In the genomic region with DNA sequence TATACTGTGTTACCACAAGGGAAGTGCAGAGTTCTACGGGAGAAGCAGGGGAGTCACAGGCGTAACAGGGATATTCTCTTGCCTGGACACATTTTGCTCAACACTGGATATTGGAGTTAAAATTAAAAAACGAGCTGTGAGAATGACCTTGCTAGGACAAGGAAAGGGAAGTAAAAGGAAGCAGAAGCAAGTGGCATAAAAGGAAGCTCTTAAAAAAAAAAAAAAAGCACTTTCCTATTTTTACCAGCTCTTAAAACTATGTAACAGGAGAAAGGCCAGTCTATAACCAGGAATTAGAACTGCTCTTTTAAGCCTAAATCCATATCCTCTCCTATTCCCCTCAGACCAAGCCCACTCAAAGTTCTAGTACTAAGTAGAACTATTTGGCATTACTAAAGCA, we compare ENCODE assay signal across 20 mouse cellular contexts. TPM values are rescaled to one million over a fixed set of nuclear protein-coding genes. Genes with fewer than 3 reads are reported as not detected.
"Had no signal": no experiment of that assay in that cellular context is flagged by ENCODE, and none has a peak within 500 bp of the region (broad histone marks: within the 10 kb centered on the region; RNA-seq: fewer than 3 reads in every experiment).

No protein-coding gene starts in this region.

- H3K27ac ChIP-seq: limb, embryonic 12.5 days; limb, embryonic 15.5 days; liver, embryonic 14.5 days; midbrain, embryonic 10.5 days; midbrain, embryonic 13.5 days; neural tube, embryonic 13.5 days had no signal

- H3K4me3 ChIP-seq: limb, embryonic 12.5 days; limb, embryonic 15.5 days; midbrain, embryonic 10.5 days; midbrain, embryonic 13.5 days; myocyte; neural tube, embryonic 13.5 days had no signal

- DNase-seq: kidney, adult 9 months; kidney, postnatal 14 days; kidney, postnatal 4 days; left cerebral cortex, postnatal 4 days; liver, postnatal 0 days; lung, embryonic 14.5 days; retina, postnatal 1 day; thymus, adult 18-20 months; thymus, postnatal 4 days had no signal

- H3K27me3 ChIP-seq: limb, embryonic 12.5 days; limb, embryonic 15.5 days; midbrain, embryonic 13.5 days; neural tube, embryonic 13.5 days had no signal

- ATAC-seq: intestine, postnatal 0 days; liver, postnatal 0 days; lung, postnatal 0 days; midbrain, embryonic 13.5 days; midbrain, embryonic 16.5 days had no signal

RNA-seq across cellular contexts. Expression of a gene that starts 8.1 kb away (rescaled TPM):
- polyA plus RNA-seq: myocyte; small intestine, adult 2 months had no signal
